Mouse (Mus musculus) colon, adult 2 months (tissue): Measurements from ENCODE around the gene Lhx3. TPM values are rescaled to one million over a fixed set of nuclear protein-coding genes. Genes with fewer than 3 reads are reported as not detected.

Experiments used
- polyA plus RNA-seq: library from polyadenylated mRNA; depleted of rRNA; stranded (reverse); fragments of >200 nt; gene quantifications from 2 replicates; pipeline ENCODE4 v1.2.3, GENCODE M21; 2012; rRNA removed

Lhx3 gene
- 0.05 and 0.22 TPM in 2 replicates for polyA plus RNA-seq

GRCm38 (mm10) chr2:26208126-26208789 is at the start of gene Lhx3:
Lhx3 (minus strand) TSS chr2:26208289.

GRCm38 (mm10) chr2:26237290-26237782 is 29.2 kb upstream of the Lhx3 start, which contains the start of gene Qsox2:
Qsox2 (minus strand) TSS chr2:26237525.

Other genes starting within 250 kb of the Lhx3 start
- 3.7 and 8.0 TPM in 2 replicates for gene Camsap1, start 225.0 kb downstream of the Lhx3 start, polyA plus RNA-seq
- 65.0 and 65.8 TPM in 2 replicates for gene Ubac1, start 186.5 kb downstream of the Lhx3 start, polyA plus RNA-seq
- gene Nacc2, start 85.1 kb downstream of the Lhx3 start, polyA plus RNA-seq, result 75.8 and 82.9 TPM in 2 replicates
- gene Qsox2, start 29.2 kb upstream of the Lhx3 start, polyA plus RNA-seq, result 24.2 and 25.1 TPM in 2 replicates
- 0.35 and 0.47 TPM in 2 replicates for gene Ccdc187, start 86.3 kb upstream of the Lhx3 start, polyA plus RNA-seq
- 21.9 and 25.6 TPM in 2 replicates for gene Gpsm1, start 107.2 kb upstream of the Lhx3 start, polyA plus RNA-seq
- gene Dnlz, start 143.8 kb upstream of the Lhx3 start, polyA plus RNA-seq, result 19.7 and 32.2 TPM in 2 replicates
- 3.8 and 3.9 TPM in 2 replicates for gene Card9, start 152.6 kb upstream of the Lhx3 start, polyA plus RNA-seq
- gene Snapc4, start 172.4 kb upstream of the Lhx3 start, polyA plus RNA-seq, result 27.1 and 27.9 TPM in 2 replicates
- 68.7 and 77.9 TPM in 2 replicates for gene Entr1, start 181.0 kb upstream of the Lhx3 start, polyA plus RNA-seq
- gene Pmpca, start 181.1 kb upstream of the Lhx3 start, polyA plus RNA-seq, result 25.1 and 27.1 TPM in 2 replicates
- gene Inpp5e, start 200.9 kb upstream of the Lhx3 start, polyA plus RNA-seq, result 22.3 and 24.9 TPM in 2 replicates
- 95.3 and 112 TPM in 2 replicates for gene Sec16a, start 236.9 kb upstream of the Lhx3 start, polyA plus RNA-seq